Mouse (Mus musculus) heart, embryonic 14.5 days (tissue): ENCODE data around the gene Ccdc152. TPM values are rescaled to one million over a fixed set of nuclear protein-coding genes. Genes with fewer than 3 reads are reported as not detected.

Source experiments
- ATAC-seq: fragments of 200-750 bp; cut with Nextera tagmentation; 2 replicates; pipeline ENCODE4 v1.8.0; 2017; ENCODE audit warnings: low read depth, moderate TSS enrichment; ENCODE audit not compliant: insufficient number of reproducible peaks, insufficient read depth, low FRiP score
- H3K27ac ChIP-seq, 2 experiments: fragments of 200-500 bp in 1 of 2; fragments of 300-500 bp in 1 of 2; sonication (generic) in 1 of 2; replicated peaks in 1 of 2; 2 replicates each; pipeline ENCODE4 v1.5.1; 2012 to 2014; ENCODE audit warnings: low read depth in 2 of 2, low read length in 2 of 2, control low read depth in 1 of 2, mild to moderate bottlenecking in 1 of 2, mixed read lengths in 1 of 2; ENCODE audit not compliant: control insufficient read depth in 1 of 2, insufficient read depth in 1 of 2
- H3K27me3 ChIP-seq: fragments of 300-500 bp; sonication (generic); 2 replicates; pipeline ENCODE4 v1.6.1; 2014; ENCODE audit warnings: mild to moderate bottlenecking, low read length, control low read depth; ENCODE audit not compliant: control insufficient read depth, insufficient read depth
- H3K36me3 ChIP-seq: fragments of 300-500 bp; sonication (generic); 2 replicates; pipeline ENCODE4 v1.6.1; 2014; ENCODE audit warnings: mild to moderate bottlenecking, control low read depth, low read length, mixed read lengths; ENCODE audit not compliant: control insufficient read depth, insufficient read depth
- H3K4me1 ChIP-seq, 2 experiments: fragments of 200-500 bp in 1 of 2; fragments of 300-500 bp in 1 of 2; sonication (generic) in 1 of 2; 2 replicates each; pipeline ENCODE4 v1.6.1; 2012 to 2014; ENCODE audit warnings: low read length in 2 of 2, control low read depth in 1 of 2, mixed read lengths in 1 of 2; ENCODE audit not compliant: control insufficient read depth in 2 of 2, insufficient read depth in 2 of 2
- H3K4me2 ChIP-seq: fragments of 300-500 bp; sonication (generic); 2 replicates; pipeline ENCODE4 v1.6.1; 2014; ENCODE audit warnings: mild to moderate bottlenecking, low read length
- H3K4me3 ChIP-seq, 2 experiments: fragments of 200-500 bp in 1 of 2; fragments of 300-500 bp in 1 of 2; sonication (generic) in 1 of 2; 2 replicates each; pipeline ENCODE4 v1.5.1; 2012 to 2014; ENCODE audit warnings: low read length in 2 of 2, mild to moderate bottlenecking in 2 of 2, control low read depth in 1 of 2, low read depth in 1 of 2, moderate library complexity in 1 of 2; ENCODE audit not compliant: control insufficient read depth in 1 of 2, insufficient read depth in 1 of 2
- H3K9ac ChIP-seq: fragments of 300-500 bp; sonication (generic); 2 replicates; pipeline ENCODE4 v1.6.1; 2014; ENCODE audit warnings: mild to moderate bottlenecking, low read length
- H3K9me3 ChIP-seq: fragments of 300-500 bp; sonication (generic); 2 replicates; pipeline ENCODE4 v1.6.1; 2016; ENCODE audit warnings: low read length, control low read depth; ENCODE audit not compliant: control insufficient read depth
- WGBS: fragments of 180-500 bp; shearing (Covaris S2); extraction: QIAGEN DNeasy Blood & Tissue Kit; methylation state at CpG from one replicate; pipeline ENCODE4 v1.1.7; 2014; 5-methylcytosine and 5-hydroxymethylcytosine counted together
- polyA plus RNA-seq: library from polyadenylated mRNA; unstranded; fragments of >200 nt; fragmentation: Nextera tagmentation; extraction: Ambion mirVana; gene quantifications from 2 replicates; pipeline ENCODE4 v1.2.1, GENCODE M21; 2014

Ccdc152 gene
- polyA plus RNA-seq: 0.18 and 0.35 TPM in 2 replicates

- H3K4me1 ChIP-seq: no peaks in the 10 kb centered on the region
- H3K9me3 ChIP-seq: no peaks in the 10 kb centered on the region
- no peaks in the 10 kb centered on the region for H3K36me3 ChIP-seq
- H3K27me3 ChIP-seq: no peaks in the 10 kb centered on the region
- H3K4me2 ChIP-seq: no peak within 1 kb of the TSS
- 86% methylated on average over 12 of the region's 12 CpGs for WGBS
- H3K9ac ChIP-seq: no peak within 1 kb of the TSS
- no peak within 1 kb of the TSS for H3K27ac ChIP-seq
- ATAC-seq: no peak
- H3K4me3 ChIP-seq: no peak within 1 kb of the TSS
These were observed at the start of gene Ccdc152 for GRCm38 (mm10) chr15:3303426-3303825. Gene Ccdc152, minus strand, starts transcription at chr15:3303526.

- Histone ChIP-seq H3K9me3 (no peaks in the 10 kb centered on the region), H3K4me1 (peaks cover 0 to 14% of the 10 kb centered on the region in 2 experiments; a peak in 2 of 4 replicates), H3K4me3 (no peak overlapping the region), H3K36me3 (peaks cover 4% of the 10 kb centered on the region; the same call in 1 of the 2 replicates), H3K4me2 (no peak overlapping the region), H3K27ac (no peak overlapping the region), H3K9ac (no peak overlapping the region), H3K27me3 (no peaks in the 10 kb centered on the region)
- ATAC-seq: no peak
- WGBS: 57% methylated on average over 6 of the region's 6 CpGs
These were observed 46.2 kb upstream of the Ccdc152 start for GRCm38 (mm10) chr15:3349306-3350064.

GRCm38 (mm10) chr15:3346682-3347081, 43.4 kb upstream of the Ccdc152 start:
- 84% methylated on average over 3 of the region's 3 CpGs for WGBS
- Histone ChIP-seq H3K9ac (no peak overlapping the region), H3K4me3 (no peak overlapping the region), H3K27me3 (no peaks in the 10 kb centered on the region), H3K36me3 (peaks cover 14% of the 10 kb centered on the region), H3K27ac (no peak overlapping the region), H3K4me2 (no peak overlapping the region), H3K9me3 (no peaks in the 10 kb centered on the region), H3K4me1 (peaks cover 0 to 14% of the 10 kb centered on the region in 2 experiments; a peak in 2 of 4 replicates)
- no peak for ATAC-seq

- ATAC-seq: no peak
- H3K27me3 ChIP-seq: no peaks in the 10 kb centered on the region
These were observed 41.2 kb upstream of the Ccdc152 start for GRCm38 (mm10) chr15:3344555-3344954.

GRCm38 (mm10) chr15:3341806-3342582, 38.7 kb upstream of the Ccdc152 start:
- WGBS: 88% methylated on average over 4 of the region's 4 CpGs
- H3K27me3 ChIP-seq: no peaks in the 10 kb centered on the region

More at GRCm38 (mm10) chr15:3344555-3344954, 41.2 kb upstream of the Ccdc152 start:
- peaks cover 0 to 10% of the 10 kb centered on the region in 2 experiments; a peak in 2 of 4 replicates for H3K4me1 ChIP-seq
- no peak overlapping the region for H3K4me3 ChIP-seq
- H3K4me2 ChIP-seq: no peak overlapping the region
- 89% methylated on average over 4 of the region's 4 CpGs for WGBS
- H3K9me3 ChIP-seq: no peaks in the 10 kb centered on the region
- H3K27ac ChIP-seq: no peak overlapping the region
- H3K9ac ChIP-seq: no peak overlapping the region
- H3K36me3 ChIP-seq: peaks cover 35% of the 10 kb centered on the region

GRCm38 (mm10) chr15:3339847-3340246, 36.5 kb upstream of the Ccdc152 start:
- 83% methylated on average over 3 of the region's 3 CpGs for WGBS
- Histone ChIP-seq H3K9ac (no peak overlapping the region), H3K27ac (no peak overlapping the region), H3K4me3 (no peak overlapping the region), H3K36me3 (peaks cover 61% of the 10 kb centered on the region), H3K9me3 (peaks cover 6% of the 10 kb centered on the region), H3K27me3 (no peaks in the 10 kb centered on the region), H3K4me1 (no peaks in the 10 kb centered on the region), H3K4me2 (no peak overlapping the region)
- no peak for ATAC-seq

More at GRCm38 (mm10) chr15:3341806-3342582, 38.7 kb upstream of the Ccdc152 start:
- Histone ChIP-seq H3K4me1 (no peaks in the 10 kb centered on the region), H3K9me3 (peaks cover 5% of the 10 kb centered on the region), H3K4me3 (no peak overlapping the region), H3K27ac (no peak overlapping the region), H3K9ac (no peak overlapping the region), H3K36me3 (peaks cover 53% of the 10 kb centered on the region), H3K4me2 (no peak overlapping the region)
- ATAC-seq: no peak

- no peak overlapping the region for H3K4me2 ChIP-seq
- peaks cover 36% of the 10 kb centered on the region for H3K36me3 ChIP-seq
- no peaks in the 10 kb centered on the region for H3K4me1 ChIP-seq
- ATAC-seq: no peak
- no peak overlapping the region for H3K9ac ChIP-seq
- H3K27ac ChIP-seq: no peak overlapping the region
- no peaks in the 10 kb centered on the region for H3K27me3 ChIP-seq
- no peak overlapping the region for H3K4me3 ChIP-seq
- H3K9me3 ChIP-seq: peaks cover 6% of the 10 kb centered on the region
- WGBS: 48% methylated on average over 4 of the region's 4 CpGs
These were observed 29.2 kb upstream of the Ccdc152 start for GRCm38 (mm10) chr15:3332517-3332916.
